Mouse (Mus musculus) urinary bladder, postnatal 25 days (tissue): Measurements from ENCODE around the gene Thrsp.
A peak's percentile ranks its signal among the peaks of the same experiment; 100 is the strongest.

Source experiments
- DNase-seq: peaks from one replicate; pipeline ENCODE4 v3.0.0; 2022; ENCODE audit warnings: low spot score

Gene Thrsp

DNA sequence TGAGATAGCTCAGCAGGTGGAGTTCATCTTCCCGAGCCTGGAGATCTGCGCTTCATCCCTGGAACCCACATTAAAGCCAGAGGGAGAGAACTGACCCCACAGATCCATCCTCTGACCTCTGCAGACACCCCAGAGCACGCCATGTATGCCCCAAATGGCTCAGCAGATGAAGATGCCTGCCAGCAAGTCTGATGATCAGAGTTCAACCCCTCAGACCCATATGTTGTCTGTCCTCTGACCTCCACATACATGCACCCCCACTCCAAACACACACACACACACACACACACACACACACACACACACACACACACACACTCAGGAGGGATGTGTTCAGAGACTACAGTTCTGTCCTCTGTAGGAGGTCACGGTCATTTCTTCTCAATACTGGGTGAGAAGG lies 1.1 kb downstream of the Thrsp start:
- no peak for DNase-seq

DNA sequence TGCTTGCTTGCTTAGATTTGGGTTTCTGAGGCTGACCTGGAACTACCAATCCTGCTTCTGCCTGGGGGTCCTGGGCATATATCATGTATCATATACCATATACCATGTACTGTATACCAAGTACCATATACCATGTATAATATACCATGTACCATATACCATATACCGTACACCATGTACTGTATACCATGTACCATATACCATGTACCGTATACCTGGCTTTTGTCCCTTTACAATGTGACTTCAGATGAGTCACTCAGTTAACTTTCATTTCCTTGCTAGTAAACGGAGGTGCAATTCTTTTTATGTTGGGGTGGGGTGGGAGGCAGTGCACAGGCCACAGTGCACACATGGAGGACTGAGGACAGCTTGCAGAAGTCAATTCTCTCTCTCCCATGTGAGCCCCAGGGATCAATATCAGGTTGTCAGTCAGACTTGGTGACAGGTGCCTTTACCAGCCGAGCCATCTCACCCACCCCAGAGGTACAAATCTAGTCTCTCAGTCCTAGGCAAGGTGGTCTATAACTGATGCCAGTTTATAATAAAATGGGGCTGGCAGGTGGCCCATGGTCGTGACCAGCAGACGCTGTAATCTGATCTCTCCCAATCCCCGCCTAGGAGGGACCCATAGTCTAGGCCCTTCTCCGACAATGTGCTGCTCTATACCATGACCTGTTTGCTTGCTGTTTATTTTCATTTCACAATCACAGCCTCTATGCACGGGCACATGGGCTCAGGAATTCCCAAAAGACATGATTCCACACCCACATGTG lies 2.4 kb downstream of the Thrsp start:
- DNase-seq: no peak

DNA sequence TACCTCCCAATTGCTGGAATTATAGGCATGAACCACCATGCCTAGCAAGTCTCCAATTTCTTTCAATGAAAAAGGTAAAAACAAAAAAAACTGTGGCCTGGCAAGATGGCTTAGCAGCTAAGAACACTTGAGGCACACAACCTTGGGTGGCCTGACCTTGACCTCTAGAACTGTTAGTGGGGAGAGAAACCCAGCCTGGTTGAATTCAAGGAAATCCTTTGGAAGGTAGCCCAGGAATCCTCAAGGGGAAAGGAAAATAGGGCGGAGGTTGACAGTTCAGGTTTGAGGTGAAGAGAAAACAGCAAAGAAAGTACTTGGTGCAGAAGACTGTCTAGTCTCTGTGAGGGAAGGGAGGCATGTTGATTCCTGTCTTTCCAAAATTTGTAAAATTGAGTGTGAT lies 3.1 kb downstream of the Thrsp start:
- DNase-seq: no peak

DNA sequence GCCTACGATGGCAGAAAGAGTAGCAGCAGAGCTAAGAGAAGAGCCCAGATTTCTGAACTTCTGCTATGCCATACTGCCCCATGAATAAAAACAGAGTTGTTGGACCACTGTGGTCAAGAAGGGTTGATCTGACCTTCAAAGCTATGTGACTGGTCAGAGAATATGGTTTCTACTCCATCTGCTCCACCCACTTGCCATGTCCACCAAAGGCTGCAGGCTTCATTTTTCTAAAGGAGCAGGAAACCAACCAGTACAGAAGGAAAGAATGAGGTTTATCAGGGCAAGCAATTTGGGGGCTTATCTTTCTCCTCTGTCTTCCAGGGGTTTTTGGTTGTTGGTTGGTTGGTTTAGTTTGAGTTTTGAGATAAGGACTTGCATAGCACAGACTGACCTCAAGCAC lies 3.5 kb downstream of the Thrsp start:
- no peak for DNase-seq

DNA sequence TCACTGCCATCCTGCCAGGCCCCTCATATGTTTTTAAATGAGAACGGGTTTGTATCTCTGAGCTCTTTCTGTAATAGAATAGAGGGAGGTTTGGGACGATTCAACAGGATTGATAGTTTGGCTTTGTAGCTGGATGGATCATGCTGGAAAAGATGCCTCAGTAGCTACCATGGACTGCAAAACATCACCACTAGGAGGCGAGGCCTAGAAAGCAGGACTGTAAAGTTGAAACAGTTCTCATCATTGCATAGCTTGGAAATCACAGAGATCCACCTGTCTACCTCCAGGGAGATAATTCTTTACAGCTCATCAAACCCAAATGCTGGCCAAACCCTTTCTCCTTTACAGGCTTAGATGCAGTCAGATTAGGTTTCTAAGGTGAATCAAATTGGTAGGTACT lies 6.0 kb downstream of the Thrsp start:
- no peak for DNase-seq

DNA sequence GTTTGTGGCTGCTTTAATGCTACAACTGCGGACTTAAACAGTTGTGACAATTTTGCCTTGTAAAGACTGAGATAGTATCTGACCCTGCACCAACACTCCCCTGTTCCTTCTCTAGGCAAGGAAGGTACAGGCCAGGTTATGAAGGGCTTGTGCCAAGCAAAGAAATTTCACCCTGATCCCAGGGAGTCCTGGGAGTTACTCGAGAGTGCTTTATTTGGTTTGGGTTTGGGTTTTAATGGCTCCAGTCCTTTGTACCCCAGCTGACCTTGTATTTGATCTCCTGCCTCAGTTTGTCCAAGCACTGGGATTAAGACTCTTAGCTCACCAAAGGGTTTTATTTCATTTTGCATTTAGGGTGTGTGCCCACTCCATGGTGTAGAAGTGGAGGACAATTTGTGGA lies 6.4 kb downstream of the Thrsp start:
- no peak for DNase-seq

DNA sequence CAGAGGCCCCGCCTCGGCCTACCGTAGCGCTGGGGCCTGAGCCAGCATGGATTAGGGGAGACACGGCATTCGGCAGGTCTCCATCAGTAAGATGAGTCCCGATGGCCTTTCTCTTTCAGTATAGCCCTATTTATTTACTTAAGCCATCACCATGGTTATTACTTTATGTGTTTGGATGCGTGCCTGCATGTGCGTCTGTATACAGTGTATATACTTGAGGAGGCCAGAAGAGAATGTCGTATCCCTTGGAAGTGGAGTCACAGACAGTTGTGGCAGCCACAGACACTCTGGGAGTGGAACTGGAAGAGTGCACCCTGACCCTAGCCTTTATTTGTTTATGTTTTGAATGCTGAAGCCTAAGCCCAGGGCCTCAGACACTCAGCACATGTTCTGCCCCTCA lies 10.4 kb downstream of the Thrsp start:
- DNase-seq: no peak

DNA sequence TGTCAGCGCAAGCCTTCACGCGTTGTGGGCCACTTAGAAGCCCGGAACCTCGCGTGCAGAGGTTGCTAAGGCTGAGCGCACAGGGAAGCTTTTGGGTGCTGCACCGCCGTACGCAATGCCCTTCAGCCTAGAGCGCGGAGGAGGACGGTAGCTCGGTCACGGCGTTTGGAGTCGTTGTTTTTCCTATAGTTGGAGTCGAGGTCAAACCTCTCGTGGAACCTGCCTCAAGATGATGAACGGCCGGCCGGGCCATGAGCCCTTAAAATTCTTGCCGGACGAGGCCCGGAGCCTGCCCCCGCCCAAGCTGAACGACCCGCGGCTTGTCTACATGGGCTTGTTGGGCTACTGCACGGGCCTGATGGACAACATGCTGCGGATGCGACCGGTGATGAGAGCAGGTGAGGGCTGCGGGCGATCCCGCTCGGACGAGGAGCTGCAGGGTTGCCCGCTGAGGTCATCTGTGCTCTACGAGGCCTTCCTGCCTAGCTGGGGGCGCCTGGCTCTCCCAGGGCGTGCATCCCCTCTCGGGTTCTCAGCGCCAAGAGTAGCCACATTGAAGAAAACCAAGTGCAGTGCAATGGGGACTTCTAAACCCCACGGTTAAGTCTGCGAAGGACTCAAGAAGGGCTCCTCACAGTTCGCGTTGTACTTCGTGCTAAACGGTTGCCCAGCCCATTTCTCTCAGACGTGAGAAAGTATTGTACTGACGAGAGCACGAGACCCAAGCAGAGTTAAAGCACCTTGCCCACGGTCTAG lies 17.4 kb downstream of the Thrsp start, which contains the start of gene Ndufc2:
Ndufc2 (plus strand) TSS at position 44 of the 756 bp plus-strand sequence.
- peak; percentile 67 for DNase-seq

DNA sequence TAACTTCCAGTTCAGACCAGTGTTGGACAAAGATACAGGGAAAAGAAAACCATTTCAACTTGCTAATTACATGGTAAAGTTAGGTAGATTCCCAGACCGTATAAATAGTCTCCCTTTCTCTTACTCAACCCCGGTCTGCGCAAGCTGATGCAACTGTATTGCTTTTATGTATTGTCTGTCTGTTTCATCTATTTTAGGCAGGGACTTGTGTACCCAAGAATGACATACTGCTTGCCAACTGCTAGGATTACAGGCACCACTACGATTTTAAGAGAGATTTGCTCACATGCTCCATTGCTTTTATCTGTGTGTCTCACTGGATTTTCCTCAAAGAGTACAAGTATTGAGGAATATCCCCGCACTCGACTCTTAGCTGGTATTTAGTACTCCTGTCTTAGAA lies 18.6 kb downstream of the Thrsp start:
- no peak for DNase-seq

DNA sequence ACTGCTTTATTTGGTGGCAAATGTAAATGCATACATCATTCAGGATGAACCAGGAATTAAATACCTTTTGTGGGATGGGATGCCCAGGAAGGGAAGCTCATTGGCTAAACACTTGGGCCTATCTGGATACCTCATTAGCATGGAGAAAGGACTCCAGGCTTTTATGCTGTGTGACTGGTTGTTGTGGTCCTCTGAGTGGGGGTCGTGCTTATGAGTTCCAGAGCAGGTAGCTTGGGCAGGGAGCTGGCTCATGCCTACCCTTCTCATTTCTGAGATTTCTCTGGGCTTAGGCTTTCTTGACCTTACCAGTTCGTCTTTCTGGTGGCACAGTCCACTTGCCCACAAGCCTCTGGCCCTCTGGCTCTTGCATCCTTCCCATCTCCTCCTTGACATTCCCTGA lies 23.2 kb downstream of the Thrsp start:
- DNase-seq: no peak

DNA sequence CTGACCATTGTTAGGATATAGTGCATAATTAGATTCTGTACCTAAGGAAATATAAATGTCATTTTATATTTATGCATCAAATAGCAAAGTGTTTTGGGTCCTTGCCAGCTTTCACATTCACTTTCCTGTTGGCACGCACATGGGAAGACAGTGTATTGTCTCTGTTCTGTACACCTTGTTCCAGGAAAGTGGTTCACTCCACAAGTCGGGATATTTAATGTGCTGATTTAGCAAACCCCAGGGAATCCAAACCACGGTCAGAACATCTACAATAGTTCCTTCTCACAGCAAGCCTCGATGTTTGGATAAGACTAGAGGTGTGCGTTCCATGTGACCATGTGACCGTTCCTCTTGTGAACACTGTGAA lies 25.5 kb downstream of the Thrsp start:
- no peak for DNase-seq

DNA sequence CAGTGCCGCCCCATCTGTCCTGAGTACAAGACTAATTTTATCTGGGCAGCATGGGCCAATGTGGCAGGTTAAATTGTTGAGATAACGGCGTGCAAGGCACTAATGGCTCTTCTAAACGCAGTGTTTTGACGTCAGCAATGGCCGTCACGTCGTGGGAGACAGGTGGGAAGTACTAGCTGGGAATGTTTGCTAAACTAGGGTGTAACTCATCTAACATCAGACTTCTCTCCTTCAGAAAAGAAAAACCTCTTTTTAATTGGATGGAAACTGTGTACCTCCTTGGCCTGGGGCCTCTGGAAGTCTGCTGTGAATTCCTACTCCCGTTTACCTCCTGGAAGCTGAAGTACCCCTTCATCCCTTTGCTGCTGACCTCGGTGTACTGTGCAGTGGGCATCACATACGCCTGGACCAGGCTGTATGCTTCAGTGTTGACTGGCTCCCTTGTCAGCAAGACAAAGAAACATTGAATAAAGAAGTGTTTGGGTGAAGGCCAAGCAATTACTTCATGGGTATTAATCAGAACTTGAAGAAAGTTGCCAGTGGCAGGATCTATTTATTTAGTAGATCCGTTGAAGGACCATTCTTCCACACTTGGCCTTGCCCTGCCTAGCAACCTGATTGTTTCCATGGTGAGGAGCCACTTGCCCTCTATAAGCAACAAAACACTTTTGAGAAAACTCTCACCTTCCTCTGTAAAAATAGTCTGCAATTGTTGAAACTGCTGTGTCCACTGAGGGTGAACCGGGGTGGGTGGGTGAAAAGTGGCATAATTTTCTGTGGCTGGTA lies 26.0 kb downstream of the Thrsp start:
- no peak for DNase-seq

DNA sequence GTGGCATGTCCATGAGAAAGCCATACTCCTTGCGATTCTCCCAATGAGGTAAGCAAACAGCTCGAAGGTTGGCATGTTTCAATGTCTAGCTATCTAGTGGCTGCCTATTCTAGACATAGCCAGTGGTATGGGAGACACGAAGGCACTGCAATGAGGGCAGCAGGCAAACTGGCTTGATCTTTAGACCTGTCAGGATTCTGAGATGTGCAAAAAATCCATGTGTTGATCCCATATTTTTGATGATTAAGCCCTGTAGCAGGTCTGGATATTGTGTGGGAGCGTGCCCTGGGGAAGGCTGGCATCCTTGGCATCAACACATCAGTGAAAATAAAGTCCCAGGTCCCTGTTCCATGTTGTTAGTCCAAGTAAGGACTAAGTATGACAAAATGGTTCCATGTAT lies 29.0 kb downstream of the Thrsp start:
- no peak for DNase-seq

DNA sequence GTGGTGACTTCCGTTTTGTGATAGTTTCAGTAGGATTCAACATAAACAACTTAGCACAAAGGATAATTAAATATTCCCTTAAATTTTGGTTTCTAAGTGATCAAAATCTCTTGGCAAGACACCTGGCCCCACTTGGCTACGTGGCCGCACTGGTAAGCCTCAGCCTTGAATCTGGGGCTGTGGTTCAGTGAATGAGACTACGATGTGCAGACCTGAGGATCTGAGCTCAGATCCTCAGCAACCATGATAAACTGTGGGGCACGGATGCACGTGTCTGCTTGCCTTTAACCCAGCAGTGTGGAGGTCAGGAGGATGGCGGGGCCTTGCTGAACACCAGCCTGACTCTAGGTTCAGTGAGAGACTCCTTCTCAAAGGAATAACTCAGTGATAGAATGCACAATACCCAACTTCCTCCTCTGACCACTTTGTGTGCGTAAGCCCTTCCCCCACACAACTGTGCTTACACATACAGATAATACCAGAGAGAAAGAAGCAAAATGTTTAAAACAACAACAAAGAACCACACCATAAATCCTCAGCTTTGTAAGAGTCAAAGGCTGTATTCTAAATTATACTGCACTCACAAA lies 29.9 kb downstream of the Thrsp start:
- DNase-seq: no peak

DNA sequence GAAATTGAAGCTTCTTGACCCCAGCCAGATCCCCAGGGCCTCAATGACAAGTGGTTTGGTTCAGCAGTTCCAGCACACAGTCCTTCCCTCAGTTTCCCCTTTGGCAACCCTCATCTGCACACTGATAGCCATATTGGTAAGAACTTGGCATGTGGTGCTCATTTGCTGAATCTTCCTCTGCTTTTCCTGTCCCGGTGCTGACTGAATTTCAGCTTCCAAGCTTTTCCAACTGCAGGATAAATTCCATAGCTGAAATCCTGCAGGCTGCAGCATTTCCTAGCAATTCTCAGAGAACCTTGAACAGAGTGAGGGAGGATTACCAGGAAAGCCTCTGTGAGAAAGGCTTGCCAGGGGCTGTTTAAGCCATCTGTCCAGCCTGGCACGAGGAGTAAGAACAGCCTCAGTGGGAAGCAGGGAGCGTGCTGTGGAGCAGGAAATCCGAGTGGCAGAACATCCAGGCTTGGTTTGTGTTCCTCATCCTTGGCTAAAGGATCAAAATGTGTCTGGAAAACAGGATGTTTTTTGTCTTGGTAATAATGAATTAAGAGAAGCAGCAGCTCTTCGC lies 30.6 kb downstream of the Thrsp start:
- no peak for DNase-seq

DNA sequence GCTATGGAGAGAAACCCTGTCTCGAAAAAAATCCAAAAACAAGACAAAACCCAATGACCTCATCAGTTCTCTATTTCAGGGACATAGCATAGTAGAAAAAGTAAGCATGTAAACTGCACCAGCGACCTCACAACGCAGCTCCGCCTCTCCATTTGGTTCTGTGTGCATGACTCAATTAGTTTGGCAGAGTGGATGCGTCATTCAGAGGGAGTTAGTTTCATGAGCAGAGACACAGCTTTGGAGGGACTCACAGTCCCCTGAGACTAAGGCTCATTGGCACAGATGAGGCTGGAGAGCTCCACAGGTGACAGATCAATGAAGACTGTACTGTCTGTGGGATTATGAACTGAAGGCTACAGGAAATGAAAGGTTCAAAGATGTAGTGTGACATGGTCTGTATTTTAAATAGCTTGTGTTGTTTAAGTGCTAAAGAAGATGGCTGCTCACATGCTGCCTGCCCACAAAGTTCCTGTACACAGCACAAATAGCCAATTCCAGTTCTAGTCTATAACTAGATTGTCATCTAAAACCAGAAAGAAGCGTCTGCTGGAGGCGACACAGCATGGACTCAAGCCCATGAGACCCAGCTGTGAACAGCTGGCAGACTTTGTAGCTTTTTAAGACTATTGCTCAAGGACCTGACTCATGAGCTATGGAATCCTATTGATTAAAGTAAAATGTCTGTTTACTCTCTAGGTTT lies 31.3 kb downstream of the Thrsp start:
- DNase-seq: no peak

DNA sequence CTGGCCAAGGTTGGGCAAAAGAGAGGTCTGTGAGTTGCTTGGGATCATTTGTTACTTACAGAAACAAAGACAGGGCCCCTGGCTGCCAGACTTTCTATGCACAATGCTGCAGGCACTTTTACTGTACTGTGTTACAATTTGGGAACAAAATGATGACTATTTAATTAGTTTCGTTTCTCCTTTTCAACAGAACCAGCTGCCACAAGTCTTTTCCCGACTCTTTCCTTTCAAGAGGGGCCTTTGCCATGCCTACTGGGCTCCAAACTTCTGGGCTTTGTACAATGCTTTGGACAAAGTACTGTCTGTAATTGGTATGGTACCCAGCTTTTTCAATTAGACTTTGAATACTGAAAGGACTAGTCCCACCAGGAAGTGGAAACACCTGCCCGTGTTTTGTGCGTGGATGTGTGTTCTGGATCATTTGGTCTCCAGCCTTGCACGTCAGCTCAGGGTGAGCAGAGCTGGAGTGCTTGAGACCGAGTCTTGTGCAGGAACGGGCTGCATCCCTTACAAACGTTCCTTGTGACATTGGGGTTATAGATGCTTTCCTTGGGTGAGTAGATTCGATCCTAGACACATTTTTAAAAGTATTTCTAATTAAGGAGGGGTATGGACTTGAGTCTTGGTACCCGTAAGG lies 33.9 kb downstream of the Thrsp start:
- no peak for DNase-seq

DNA sequence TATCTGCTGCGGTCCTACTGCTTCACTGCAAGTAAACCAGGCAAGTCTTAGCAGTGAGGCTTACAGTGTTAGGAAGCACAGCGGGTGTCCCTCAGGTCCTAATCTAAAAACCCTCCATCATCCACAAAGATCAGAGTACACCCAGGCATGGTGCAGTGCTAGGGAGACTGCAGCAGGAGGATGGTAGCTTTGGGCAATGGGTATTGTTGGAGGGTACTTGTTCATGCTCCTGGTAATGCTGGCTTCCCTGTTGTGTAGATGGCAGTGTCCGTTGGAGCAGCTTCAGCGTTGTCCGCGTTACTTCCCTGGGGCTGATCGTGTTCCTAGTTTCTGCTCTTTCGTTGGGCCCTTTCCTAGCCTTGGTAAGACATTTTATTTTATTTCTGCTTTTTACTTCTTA lies 34.9 kb downstream of the Thrsp start:
- no peak for DNase-seq

DNA sequence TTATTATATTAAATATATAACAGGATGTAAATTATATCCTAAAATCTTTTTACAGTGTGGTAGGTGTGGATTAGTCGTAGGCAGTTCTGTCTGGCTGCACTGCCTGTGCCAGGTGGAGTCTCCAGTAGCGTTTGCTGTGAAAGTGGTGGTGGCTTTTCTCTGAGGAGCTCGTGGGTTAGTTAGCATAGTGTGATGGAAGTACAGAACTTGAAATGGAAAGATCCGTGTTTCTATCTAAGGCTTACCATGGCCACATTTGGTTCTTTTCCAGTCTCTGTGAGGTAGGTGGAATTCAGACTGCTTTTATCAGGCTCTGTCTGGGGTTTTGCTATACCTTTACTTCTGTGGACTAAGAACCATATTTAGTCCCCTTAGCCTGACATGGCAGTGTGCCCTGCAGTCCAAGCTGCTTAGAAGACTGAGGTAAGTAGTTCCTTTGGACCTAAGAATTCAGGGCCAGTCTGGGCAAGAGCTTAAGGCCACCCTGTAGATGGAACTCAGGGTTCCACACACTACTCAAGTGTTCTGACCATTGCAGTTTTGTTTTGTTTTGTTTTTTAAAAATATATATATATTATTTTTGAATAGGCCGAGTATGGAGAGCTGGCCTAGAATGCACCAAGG lies 36.9 kb downstream of the Thrsp start:
- DNase-seq: no peak

DNA sequence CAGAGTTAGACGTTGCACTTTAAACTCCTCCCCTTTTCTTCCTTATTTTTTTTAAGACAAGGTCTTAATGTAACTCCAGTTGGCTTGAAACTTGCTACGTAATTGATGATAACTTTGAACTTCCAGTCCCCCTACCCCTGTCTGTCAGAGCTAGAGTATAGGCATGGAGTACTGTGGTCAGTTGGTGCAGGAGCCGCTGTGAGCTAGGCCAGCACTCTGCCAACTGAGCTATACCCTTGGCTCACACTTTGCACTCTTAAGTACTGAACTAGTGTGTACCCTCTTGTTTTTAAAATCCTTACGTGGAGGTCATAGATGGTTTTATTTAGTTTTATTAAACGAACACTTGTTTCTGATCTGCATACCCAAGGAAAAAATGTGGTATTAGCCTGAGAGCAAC lies 38.2 kb downstream of the Thrsp start:
- no peak for DNase-seq

DNA sequence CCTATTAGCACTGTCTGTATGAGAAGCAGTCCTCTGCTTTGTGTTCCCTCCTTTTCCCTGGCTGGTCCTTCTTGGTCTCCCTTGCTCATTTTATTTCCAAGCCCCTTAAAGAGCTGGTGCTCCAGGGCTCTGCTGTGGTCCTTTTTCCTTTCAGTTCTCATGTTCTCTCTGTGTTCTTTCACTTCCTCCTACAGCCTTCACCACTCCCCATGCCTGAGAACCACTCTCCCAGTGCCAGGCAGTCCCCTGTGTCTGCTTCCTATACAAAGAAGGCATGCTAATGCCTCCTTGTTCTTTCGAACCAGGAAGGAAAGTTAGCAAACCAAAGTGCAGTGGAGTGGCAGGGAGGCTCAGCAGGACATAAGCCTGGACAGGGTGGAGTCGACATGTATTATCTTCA lies 41.6 kb downstream of the Thrsp start:
- DNase-seq: no peak
